Mouse (Mus musculus): ENCODE results near the gene Aldh5a1. TPM values are rescaled to one million over a fixed set of nuclear protein-coding genes. Genes with fewer than 3 reads are reported as not detected.
A peak's percentile ranks its signal among the peaks of the same experiment; 100 is the strongest.

Gene Aldh5a1
- polyA plus RNA-seq, 1 experiment = 5.3 TPM

- 10% methylated on average over 15 of the region's 15 CpGs for WGBS
- H3K27me3 ChIP-seq (ENCODE audit: control insufficient read depth, insufficient read depth, low read length) = no peaks in the 10 kb centered on the region
- H3K36me3 ChIP-seq (ENCODE audit: control insufficient read depth, insufficient read depth, low read length) = no peaks in the 10 kb centered on the region
- H3K4me3 ChIP-seq (ENCODE audit: low read depth, low read length) = peak overlapping the region; percentile 40
- no peak for TF ChIP-seq POLR2A (IDR thresholded peaks at IDR 0.05; ENCODE audit: low read depth, low read length)
- TF ChIP-seq CTCF (IDR thresholded peaks at IDR 0.05; ENCODE audit: extremely low read depth, insufficient read length, insufficient replicate concordance, low read depth, low read length) = no peak
- no peak overlapping the region for H3K27ac ChIP-seq (ENCODE audit: insufficient read depth, low read depth, low read length)
- peaks cover 4% of the 10 kb centered on the region; the same call in 1 of the 2 replicates for H3K4me1 ChIP-seq (ENCODE audit: control insufficient read depth, insufficient read depth, insufficient read length, low read length)
Observed at GRCm38 (mm10) chr13:24965130-24965845, 27.8 kb upstream of the Aldh5a1 start.

- no peaks in the 10 kb centered on the region for H3K27me3 ChIP-seq (ENCODE audit: control insufficient read depth, insufficient read depth, low read length)
- H3K4me1 ChIP-seq (ENCODE audit: control insufficient read depth, insufficient read depth, insufficient read length, low read length) = peaks cover 4% of the 10 kb centered on the region; the same call in 1 of the 2 replicates
- 82% methylated on average over 8 of the region's 8 CpGs for WGBS
- no peak overlapping the region for H3K4me3 ChIP-seq (ENCODE audit: low read depth, low read length)
- no peak overlapping the region for H3K27ac ChIP-seq (ENCODE audit: insufficient read depth, low read depth, low read length)
- no peak for TF ChIP-seq POLR2A (IDR thresholded peaks at IDR 0.05; ENCODE audit: low read depth, low read length)
- no peak for TF ChIP-seq CTCF (IDR thresholded peaks at IDR 0.05; ENCODE audit: extremely low read depth, insufficient read length, insufficient replicate concordance, low read depth, low read length)
- H3K36me3 ChIP-seq (ENCODE audit: control insufficient read depth, insufficient read depth, low read length) = no peaks in the 10 kb centered on the region
Observed at GRCm38 (mm10) chr13:24962119-24962518, 24.7 kb upstream of the Aldh5a1 start.

- H3K27ac ChIP-seq (ENCODE audit: insufficient read depth, low read depth, low read length) = no peak overlapping the region
- peaks cover 2% of the 10 kb centered on the region for H3K4me1 ChIP-seq (ENCODE audit: control insufficient read depth, insufficient read depth, insufficient read length, low read length)
- H3K4me3 ChIP-seq (ENCODE audit: low read depth, low read length) = no peak overlapping the region
- TF ChIP-seq POLR2A (IDR thresholded peaks at IDR 0.05; ENCODE audit: low read depth, low read length) (no peak), CTCF (IDR thresholded peaks at IDR 0.05; ENCODE audit: extremely low read depth, insufficient read length, insufficient replicate concordance, low read depth, low read length) (no peak)
- H3K27me3 ChIP-seq (ENCODE audit: control insufficient read depth, insufficient read depth, low read length) = no peaks in the 10 kb centered on the region
- 77% methylated on average over 3 of the region's 3 CpGs for WGBS
- H3K36me3 ChIP-seq (ENCODE audit: control insufficient read depth, insufficient read depth, low read length) = no peaks in the 10 kb centered on the region
Observed at GRCm38 (mm10) chr13:24960084-24960483, 22.6 kb upstream of the Aldh5a1 start.

GRCm38 (mm10) chr13:24958671-24959070 lies 21.2 kb upstream of the Aldh5a1 start:
- WGBS = 90% methylated on average over 11 of the region's 11 CpGs
- H3K27me3 ChIP-seq (ENCODE audit: control insufficient read depth, insufficient read depth, low read length) = no peaks in the 10 kb centered on the region
- no peak overlapping the region for H3K4me3 ChIP-seq (ENCODE audit: low read depth, low read length)
- TF ChIP-seq POLR2A (IDR thresholded peaks at IDR 0.05; ENCODE audit: low read depth, low read length) (no peak), CTCF (IDR thresholded peaks at IDR 0.05; ENCODE audit: extremely low read depth, insufficient read length, insufficient replicate concordance, low read depth, low read length) (no peak)
- H3K4me1 ChIP-seq (ENCODE audit: control insufficient read depth, insufficient read depth, insufficient read length, low read length) = peaks cover 3% of the 10 kb centered on the region; the same call in 1 of the 2 replicates
- no peaks in the 10 kb centered on the region for H3K36me3 ChIP-seq (ENCODE audit: control insufficient read depth, insufficient read depth, low read length)
- no peak overlapping the region for H3K27ac ChIP-seq (ENCODE audit: insufficient read depth, low read depth, low read length)

GRCm38 (mm10) chr13:24955500-24955899 lies 18.0 kb upstream of the Aldh5a1 start:
- Histone ChIP-seq H3K27me3 (ENCODE audit: control insufficient read depth, insufficient read depth, low read length) (no peaks in the 10 kb centered on the region), H3K36me3 (ENCODE audit: control insufficient read depth, insufficient read depth, low read length) (no peaks in the 10 kb centered on the region), H3K27ac (ENCODE audit: insufficient read depth, low read depth, low read length) (no peak overlapping the region), H3K4me3 (ENCODE audit: low read depth, low read length) (no peak overlapping the region), H3K4me1 (ENCODE audit: control insufficient read depth, insufficient read depth, insufficient read length, low read length) (peaks cover 3% of the 10 kb centered on the region; the same call in 1 of the 2 replicates)
- TF ChIP-seq POLR2A (IDR thresholded peaks at IDR 0.05; ENCODE audit: low read depth, low read length) (no peak), CTCF (IDR thresholded peaks at IDR 0.05; ENCODE audit: extremely low read depth, insufficient read length, insufficient replicate concordance, low read depth, low read length) (no peak)
- 13% methylated on average over 10 of the region's 10 CpGs for WGBS

- H3K4me1 ChIP-seq (ENCODE audit: control insufficient read depth, insufficient read depth, insufficient read length, low read length) = peaks cover 3% of the 10 kb centered on the region; the same call in 1 of the 2 replicates
- no peaks in the 10 kb centered on the region for H3K36me3 ChIP-seq (ENCODE audit: control insufficient read depth, insufficient read depth, low read length)
- WGBS = 37% methylated on average over 11 of the region's 11 CpGs
- no peaks in the 10 kb centered on the region for H3K27me3 ChIP-seq (ENCODE audit: control insufficient read depth, insufficient read depth, low read length)
- no peak overlapping the region for H3K4me3 ChIP-seq (ENCODE audit: low read depth, low read length)
- TF ChIP-seq POLR2A (IDR thresholded peaks at IDR 0.05; ENCODE audit: low read depth, low read length) = no peak
- TF ChIP-seq CTCF (IDR thresholded peaks at IDR 0.05; ENCODE audit: extremely low read depth, insufficient read length, insufficient replicate concordance, low read depth, low read length) = no peak
- H3K27ac ChIP-seq (ENCODE audit: insufficient read depth, low read depth, low read length) = no peak overlapping the region
Observed at GRCm38 (mm10) chr13:24955091-24955490, 17.6 kb upstream of the Aldh5a1 start.

GRCm38 (mm10) chr13:24952659-24953058 lies 15.2 kb upstream of the Aldh5a1 start:
- H3K27ac ChIP-seq (ENCODE audit: insufficient read depth, low read depth, low read length) = no peak overlapping the region
- peaks cover 3% of the 10 kb centered on the region; the same call in 1 of the 2 replicates for H3K4me1 ChIP-seq (ENCODE audit: control insufficient read depth, insufficient read depth, insufficient read length, low read length)
- 85% methylated on average over 7 of the region's 7 CpGs for WGBS
- H3K36me3 ChIP-seq (ENCODE audit: control insufficient read depth, insufficient read depth, low read length) = no peaks in the 10 kb centered on the region
- no peaks in the 10 kb centered on the region for H3K27me3 ChIP-seq (ENCODE audit: control insufficient read depth, insufficient read depth, low read length)
- H3K4me3 ChIP-seq (ENCODE audit: low read depth, low read length) = no peak overlapping the region
- no peak for TF ChIP-seq POLR2A (IDR thresholded peaks at IDR 0.05; ENCODE audit: low read depth, low read length)
- no peak for TF ChIP-seq CTCF (IDR thresholded peaks at IDR 0.05; ENCODE audit: extremely low read depth, insufficient read length, insufficient replicate concordance, low read depth, low read length)
